Mouse (Mus musculus) hindbrain, embryonic 11.5 days (tissue): ENCODE results near the gene Prr3. TPM values are rescaled to one million over a fixed set of nuclear protein-coding genes. Genes with fewer than 3 reads are reported as not detected.

Experiments used
- ATAC-seq: fragments of 200-750 bp; cut with Nextera tagmentation; 2 replicates; pipeline ENCODE4 v1.8.0; 2017; ENCODE audit warnings: mild to moderate bottlenecking, moderate TSS enrichment, moderate library complexity; ENCODE audit not compliant: low FRiP score
- DNase-seq: peaks from one replicate; pipeline ENCODE4 v3.0.0-alpha.2; 2015; ENCODE audit warnings: low spot score
- H3K27ac ChIP-seq: fragments of 300-500 bp; sonication (generic); 2 replicates; pipeline ENCODE4 v1.5.1; 2014; ENCODE audit warnings: mild to moderate bottlenecking, low read depth, low read length
- H3K27me3 ChIP-seq: fragments of 300-500 bp; sonication (generic); 2 replicates; pipeline ENCODE4 v1.6.1; 2014; ENCODE audit warnings: mild to moderate bottlenecking, low read length, moderate library complexity, mixed read lengths; ENCODE audit not compliant: control insufficient read depth, insufficient read depth
- H3K36me3 ChIP-seq: fragments of 300-500 bp; sonication (generic); 2 replicates; pipeline ENCODE4 v1.6.1; 2014; ENCODE audit warnings: mild to moderate bottlenecking, low read length, moderate library complexity, mixed read lengths; ENCODE audit not compliant: control insufficient read depth, insufficient read depth
- H3K4me1 ChIP-seq: fragments of 300-500 bp; sonication (generic); replicated peaks from 2 replicates; pipeline ENCODE4 v1.6.1; 2014; ENCODE audit warnings: low read length, mixed read lengths; ENCODE audit not compliant: control insufficient read depth, insufficient read depth
- H3K4me2 ChIP-seq: fragments of 300-500 bp; sonication (generic); replicated peaks from 2 replicates; pipeline ENCODE4 v1.6.1; 2014; ENCODE audit warnings: mild to moderate bottlenecking, low read depth, low read length
- H3K4me3 ChIP-seq: fragments of 300-500 bp; sonication (generic); 2 replicates; pipeline ENCODE4 v1.5.1; 2014; ENCODE audit warnings: low read depth, low read length
- H3K9ac ChIP-seq: fragments of 300-500 bp; sonication (generic); 2 replicates; pipeline ENCODE4 v1.6.1; 2014; ENCODE audit warnings: low read depth, low read length
- H3K9me3 ChIP-seq: fragments of 300-500 bp; sonication (generic); 2 replicates; pipeline ENCODE4 v1.6.1; 2016; ENCODE audit warnings: low read length; ENCODE audit not compliant: control insufficient read depth
- WGBS: fragments of 180-500 bp; shearing (Covaris S2); extraction: QIAGEN DNeasy Blood & Tissue Kit; methylation state at CpG from one replicate; pipeline ENCODE4 v1.1.7; 2014; 5-methylcytosine and 5-hydroxymethylcytosine counted together
- polyA plus RNA-seq: library from polyadenylated mRNA; unstranded; fragments of >200 nt; fragmentation: Nextera tagmentation; extraction: Ambion mirVana; gene quantifications from 2 replicates; pipeline ENCODE4 v1.2.1, GENCODE M21; 2014

Gene Prr3
- 39.6 and 45.2 TPM in 2 replicates for polyA plus RNA-seq

DNA sequence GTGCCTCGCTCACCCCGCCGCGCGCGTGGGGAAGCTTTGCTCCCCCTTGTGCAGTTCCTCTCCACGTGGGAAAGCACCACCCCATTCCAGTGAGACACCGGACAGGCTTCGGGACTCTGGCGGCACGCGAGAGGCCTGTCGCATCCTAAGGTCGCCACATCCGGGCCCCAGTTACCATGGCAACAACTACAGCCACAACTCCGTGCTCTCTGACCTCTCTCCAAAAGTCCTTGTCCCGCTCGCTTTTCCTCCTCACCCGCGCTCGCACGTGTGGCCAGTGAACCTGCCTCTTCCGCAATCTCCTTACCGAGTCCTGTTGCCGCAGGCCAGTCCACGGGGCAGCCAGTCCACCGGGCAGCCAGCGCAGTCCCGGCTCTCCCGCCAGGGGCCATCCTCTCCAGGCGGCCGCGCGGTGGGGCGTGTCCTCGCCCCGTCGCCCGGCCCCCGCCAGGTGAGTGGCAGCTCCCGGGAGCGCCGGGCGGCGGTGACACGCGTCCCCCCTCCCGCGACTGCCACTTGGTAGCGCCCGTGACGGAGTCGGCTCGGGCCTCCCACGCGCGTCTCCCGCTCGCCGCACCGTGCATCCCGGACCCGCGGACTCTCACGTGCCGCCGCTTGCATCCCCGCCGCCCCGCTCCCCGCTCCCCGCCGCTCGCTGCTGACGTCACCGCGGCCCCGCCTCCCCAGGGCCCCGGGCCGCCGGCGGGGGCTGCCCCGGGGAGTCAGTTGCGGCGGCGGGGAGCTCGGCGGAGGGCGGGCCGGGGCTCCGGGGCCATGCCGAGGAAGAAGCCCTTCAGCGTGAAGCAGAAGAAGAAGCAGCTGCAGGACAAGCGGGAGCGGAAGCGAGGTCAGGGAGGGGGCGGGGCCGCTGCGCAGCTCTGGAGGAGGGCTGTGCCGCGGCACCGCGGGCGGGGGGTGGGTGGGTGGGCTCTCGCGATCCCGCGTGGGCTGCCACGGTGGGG is at the start of gene Prr3, which contains the start of gene Gnl1:
Gene Prr3, minus strand, starts transcription at position 836 of the 962 bp plus-strand sequence.
Gene Gnl1, plus strand, starts transcription at position 451 of the 962 bp plus-strand sequence.
- DNase-seq, result peak; percentile 95
- peak; percentile 87 for ATAC-seq
- Histone ChIP-seq H3K9ac (peak within 1 kb of the TSS; percentile 88), H3K4me3 (peak within 1 kb of the TSS; percentile 95), H3K4me1 (peaks cover 11% of the 10 kb centered on the region), H3K36me3 (0 out of 2 replicates have a peak, but pooled peaks cover 2% of the 10 kb centered on the region), H3K9me3 (no peaks in the 10 kb centered on the region), H3K27ac (peak within 1 kb of the TSS; percentile 92), H3K4me2 (peak within 1 kb of the TSS; percentile 80), H3K27me3 (no peaks in the 10 kb centered on the region)
- under 1% methylated on average over 89 of the region's 109 CpGs for WGBS

DNA sequence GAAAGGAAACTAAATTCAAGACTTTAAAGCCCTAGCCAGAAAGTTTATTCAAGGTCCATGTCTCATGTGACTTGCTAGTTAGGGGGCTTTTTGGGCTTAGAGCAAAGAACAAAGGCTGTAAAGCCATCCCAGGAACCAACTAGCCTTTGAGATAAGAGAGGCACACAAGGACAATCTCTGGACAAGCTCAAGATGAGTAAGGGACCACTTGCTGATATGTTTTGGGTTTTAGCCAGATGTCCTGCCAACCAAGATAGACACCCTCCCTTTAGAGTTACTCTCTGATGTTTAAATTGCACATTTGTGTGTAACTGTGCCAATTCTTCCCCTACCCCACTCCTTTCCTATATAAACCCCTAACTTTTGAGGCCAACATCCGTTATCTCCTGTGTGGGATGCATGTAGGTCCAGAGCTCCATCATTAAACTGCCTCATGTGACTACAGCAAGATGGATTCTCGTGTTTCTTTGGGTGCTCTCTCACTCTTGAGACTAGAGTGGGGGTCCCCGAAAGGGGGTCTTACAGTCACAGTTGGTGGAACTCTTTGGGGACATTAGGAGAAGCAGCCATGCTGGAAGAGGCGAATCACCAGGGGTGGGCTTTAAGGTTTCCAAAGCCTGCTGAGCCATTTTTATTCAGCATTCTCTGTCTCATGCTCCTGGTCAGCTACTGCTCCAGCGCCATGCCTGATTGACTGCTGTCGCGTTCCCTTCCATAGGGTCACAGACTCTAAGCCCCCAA is 49.0 kb upstream of the Prr3 start:
- H3K36me3 ChIP-seq, result no peaks in the 10 kb centered on the region
- H3K9me3 ChIP-seq, result no peaks in the 10 kb centered on the region
- no peak for ATAC-seq
- H3K27me3 ChIP-seq, result no peaks in the 10 kb centered on the region
- no peak overlapping the region for H3K27ac ChIP-seq
- no peak overlapping the region for H3K9ac ChIP-seq
- no peak overlapping the region for H3K4me2 ChIP-seq
- no peak for DNase-seq
- H3K4me3 ChIP-seq, result no peak overlapping the region
- whole genome bisulfite sequencing, result 82% methylated on average over 7 of the region's 7 CpGs
- no peaks in the 10 kb centered on the region for H3K4me1 ChIP-seq

DNA sequence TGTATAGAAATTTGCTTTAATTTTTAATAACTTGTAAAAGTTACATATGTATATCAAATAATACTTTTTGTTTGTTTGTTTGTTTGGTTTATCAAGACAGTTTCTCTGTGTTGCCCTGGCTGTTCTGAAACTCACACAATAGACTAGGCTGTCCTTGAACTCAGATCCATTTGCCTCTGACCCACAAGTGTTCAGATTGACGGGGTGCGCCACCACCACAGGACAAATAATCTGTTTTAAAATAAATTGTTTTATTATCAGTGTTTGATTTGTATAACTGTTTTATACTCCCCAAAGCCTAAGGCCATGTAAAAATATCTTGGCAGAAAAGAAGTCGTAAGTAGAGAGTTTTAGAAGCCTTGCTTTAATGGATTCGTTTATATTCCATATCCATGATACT is 47.6 kb upstream of the Prr3 start:
- Histone ChIP-seq H3K27me3 (no peaks in the 10 kb centered on the region), H3K4me2 (no peak overlapping the region), H3K36me3 (no peaks in the 10 kb centered on the region), H3K4me3 (no peak overlapping the region), H3K9ac (no peak overlapping the region), H3K27ac (no peak overlapping the region), H3K4me1 (no peaks in the 10 kb centered on the region), H3K9me3 (no peaks in the 10 kb centered on the region)
- no peak for DNase-seq
- no peak for ATAC-seq
- WGBS, result 93% methylated on average over 4 of the region's 4 CpGs

- WGBS, result 64% methylated on average over 4 of the region's 4 CpGs
- Histone ChIP-seq H3K36me3 (no peaks in the 10 kb centered on the region), H3K27ac (no peak overlapping the region), H3K9ac (no peak overlapping the region), H3K4me2 (no peak overlapping the region), H3K4me1 (no peaks in the 10 kb centered on the region), H3K4me3 (no peak overlapping the region), H3K9me3 (no peaks in the 10 kb centered on the region), H3K27me3 (no peaks in the 10 kb centered on the region)
- peak; percentile 22 for DNase-seq
- no peak for ATAC-seq
Measured at GRCm38 (mm10) chr17:36025901-36026300, 45.9 kb upstream of the Prr3 start.

- no peak overlapping the region for H3K4me2 ChIP-seq
- no peak overlapping the region for H3K9ac ChIP-seq
- no peaks in the 10 kb centered on the region for H3K36me3 ChIP-seq
- DNase-seq (no peak), ATAC-seq (no peak)
- no peaks in the 10 kb centered on the region for H3K4me1 ChIP-seq
- 54% methylated on average over 5 of the region's 5 CpGs for WGBS
- no peaks in the 10 kb centered on the region for H3K9me3 ChIP-seq
- no peaks in the 10 kb centered on the region for H3K27me3 ChIP-seq
- H3K27ac ChIP-seq, result no peak overlapping the region
- H3K4me3 ChIP-seq, result no peak overlapping the region
Measured at GRCm38 (mm10) chr17:36025197-36025596, 45.2 kb upstream of the Prr3 start.

DNA sequence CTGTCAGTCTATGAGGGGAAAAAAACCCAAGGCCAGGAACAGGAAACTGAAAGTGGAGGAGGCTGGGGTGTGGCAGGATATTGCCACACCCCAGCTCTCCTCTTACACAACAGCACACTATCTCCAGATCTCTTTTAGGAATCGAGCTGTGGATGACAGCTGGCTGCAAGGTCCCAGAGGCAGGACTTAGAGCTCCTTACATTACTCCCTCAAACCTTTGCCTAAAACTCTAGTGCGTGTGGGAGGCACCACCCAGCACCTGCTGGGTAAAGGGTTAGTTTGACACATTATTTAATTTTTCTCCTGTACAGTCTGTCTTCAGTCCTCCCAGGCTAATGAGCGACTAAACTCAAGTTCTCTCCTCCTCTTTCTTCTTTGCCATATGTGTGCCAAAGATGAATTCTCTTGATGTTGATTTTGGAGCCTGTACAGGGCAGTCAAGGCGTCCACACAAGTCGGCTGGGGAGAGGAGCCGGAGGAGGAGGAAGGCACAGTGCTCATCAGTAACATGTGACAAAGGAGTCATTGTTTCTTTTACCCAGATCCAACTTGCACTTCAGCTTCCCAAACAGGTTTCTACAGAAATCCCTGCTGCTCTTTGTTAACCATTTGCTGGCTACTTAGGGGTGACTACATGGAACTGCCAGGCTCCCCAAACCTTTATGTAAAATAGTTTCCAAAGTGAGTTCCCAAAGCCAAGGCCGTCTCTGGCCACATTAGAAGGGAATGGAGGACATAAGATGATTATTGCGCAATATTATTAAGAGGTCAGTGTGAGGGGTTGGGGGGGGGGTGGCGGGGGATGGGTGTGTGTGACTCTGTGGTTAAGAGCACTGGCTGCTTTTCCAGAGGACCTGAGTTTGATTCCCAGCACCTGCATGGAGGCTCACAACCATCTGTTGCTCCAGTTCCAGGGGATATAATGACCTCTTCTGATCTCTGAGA is 43.9 kb upstream of the Prr3 start:
- Histone ChIP-seq H3K4me3 (no peak overlapping the region), H3K9ac (no peak overlapping the region), H3K4me1 (no peaks in the 10 kb centered on the region), H3K9me3 (no peaks in the 10 kb centered on the region), H3K27ac (no peak overlapping the region), H3K27me3 (no peaks in the 10 kb centered on the region), H3K4me2 (no peak overlapping the region), H3K36me3 (no peaks in the 10 kb centered on the region)
- no peak for DNase-seq
- ATAC-seq, result no peak
- WGBS, result 69% methylated on average over 9 of the region's 9 CpGs

- Histone ChIP-seq H3K27ac (no peak overlapping the region), H3K4me3 (no peak overlapping the region), H3K36me3 (no peaks in the 10 kb centered on the region), H3K9ac (no peak overlapping the region), H3K4me1 (no peaks in the 10 kb centered on the region), H3K27me3 (no peaks in the 10 kb centered on the region), H3K4me2 (no peak overlapping the region), H3K9me3 (no peaks in the 10 kb centered on the region)
- ATAC-seq (no peak), DNase-seq (no peak)
- WGBS, result 90% methylated on average over 6 of the region's 6 CpGs
Measured at GRCm38 (mm10) chr17:36022922-36023321, 42.9 kb upstream of the Prr3 start.

DNA sequence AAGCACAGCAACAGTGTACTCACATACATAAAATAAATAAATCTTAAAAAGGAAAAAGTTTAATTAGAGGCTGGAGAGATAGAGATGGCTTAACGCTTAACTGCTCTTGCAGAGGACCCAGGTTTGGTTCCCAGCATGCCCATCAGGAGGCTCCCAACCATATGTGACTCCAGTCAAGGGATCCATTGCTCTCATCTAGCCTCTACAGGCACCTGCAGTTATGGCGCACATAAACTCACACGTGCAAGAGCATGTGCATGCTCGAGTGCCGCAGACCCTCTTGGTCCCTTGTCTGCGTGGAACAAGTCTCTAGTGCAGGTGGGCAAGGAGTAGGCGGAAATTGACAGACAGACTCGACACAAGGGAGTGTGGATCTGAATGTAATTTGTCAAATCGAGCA is 42.1 kb upstream of the Prr3 start:
- Histone ChIP-seq H3K27me3 (no peaks in the 10 kb centered on the region), H3K9me3 (no peaks in the 10 kb centered on the region), H3K4me1 (no peaks in the 10 kb centered on the region), H3K27ac (no peak overlapping the region), H3K9ac (no peak overlapping the region), H3K36me3 (no peaks in the 10 kb centered on the region), H3K4me3 (no peak overlapping the region), H3K4me2 (no peak overlapping the region)
- ATAC-seq, result no peak
- 96% methylated on average over 9 of the region's 9 CpGs for WGBS
- DNase-seq, result no peak
